Mouse (Mus musculus) 3T3-L1 (cell line): ENCODE results near the gene Gm20388.

Experiments
- DNase-seq: peaks from one replicate; pipeline ENCODE4 v3.0.0-alpha.2; 2015; ENCODE audit warnings: low read depth, low spot score

Gm20388 gene

GRCm38 (mm10) chr8:120289698-120290181, 379.1 kb downstream of the Gm20388 start:
- DNase-seq = peak; percentile 84

- no peak for DNase-seq
These were observed 380.0 kb downstream of the Gm20388 start for GRCm38 (mm10) chr8:120290614-120291013.

GRCm38 (mm10) chr8:120291650-120292049, 381.0 kb downstream of the Gm20388 start:
- DNase-seq = no peak

- DNase-seq = no peak
These were observed 381.9 kb downstream of the Gm20388 start for GRCm38 (mm10) chr8:120292316-120293107.

DNA sequence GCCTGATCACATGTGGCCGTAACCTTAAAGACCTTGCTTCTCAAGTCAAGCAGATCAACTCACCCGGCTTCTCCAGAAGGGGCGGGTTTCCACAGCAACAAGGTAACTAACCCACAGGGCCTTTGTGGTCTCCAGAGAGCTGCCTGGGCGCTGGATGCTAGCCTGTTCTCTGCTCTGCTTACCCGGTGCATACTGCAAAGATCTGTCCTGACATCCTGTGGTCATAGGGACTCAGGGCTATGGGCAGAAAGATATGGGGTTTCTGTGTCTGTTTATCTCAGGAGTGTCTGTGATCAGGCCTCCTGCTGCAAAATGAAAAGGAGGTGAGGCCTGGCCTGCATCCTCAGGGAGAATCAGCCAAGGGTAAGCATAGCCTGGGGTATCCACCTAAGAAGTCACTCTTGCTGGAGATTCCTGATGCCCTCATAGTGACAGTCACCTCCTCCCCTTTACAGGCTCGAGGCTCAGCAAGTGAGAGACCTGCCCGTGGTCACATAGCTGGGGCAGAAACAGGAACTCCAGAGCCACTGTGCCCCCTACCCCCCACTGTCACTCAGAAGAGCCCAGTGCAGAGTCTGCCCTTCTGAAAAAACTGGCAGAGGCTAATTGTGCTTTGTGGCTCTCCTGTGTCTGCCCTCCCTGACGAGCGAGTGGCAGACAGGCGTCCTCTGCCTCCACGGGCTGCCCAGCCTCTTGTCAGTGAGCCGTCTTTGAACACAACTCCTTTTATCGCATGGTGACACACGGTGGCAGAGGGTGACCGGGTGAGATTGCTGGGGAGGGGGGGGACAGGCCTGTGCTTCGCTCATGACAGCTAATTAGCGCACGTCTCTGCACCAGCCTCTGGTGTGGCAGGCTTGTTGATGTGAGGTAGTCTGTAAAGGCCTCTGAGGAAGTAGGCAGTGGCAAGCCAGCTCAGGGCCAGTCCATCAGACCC, 383.0 kb downstream of the Gm20388 start:
- DNase-seq = no peak

GRCm38 (mm10) chr8:120294982-120295870, 384.6 kb downstream of the Gm20388 start:
- no peak for DNase-seq

GRCm38 (mm10) chr8:120297000-120297399, 386.4 kb downstream of the Gm20388 start:
- no peak for DNase-seq

DNA sequence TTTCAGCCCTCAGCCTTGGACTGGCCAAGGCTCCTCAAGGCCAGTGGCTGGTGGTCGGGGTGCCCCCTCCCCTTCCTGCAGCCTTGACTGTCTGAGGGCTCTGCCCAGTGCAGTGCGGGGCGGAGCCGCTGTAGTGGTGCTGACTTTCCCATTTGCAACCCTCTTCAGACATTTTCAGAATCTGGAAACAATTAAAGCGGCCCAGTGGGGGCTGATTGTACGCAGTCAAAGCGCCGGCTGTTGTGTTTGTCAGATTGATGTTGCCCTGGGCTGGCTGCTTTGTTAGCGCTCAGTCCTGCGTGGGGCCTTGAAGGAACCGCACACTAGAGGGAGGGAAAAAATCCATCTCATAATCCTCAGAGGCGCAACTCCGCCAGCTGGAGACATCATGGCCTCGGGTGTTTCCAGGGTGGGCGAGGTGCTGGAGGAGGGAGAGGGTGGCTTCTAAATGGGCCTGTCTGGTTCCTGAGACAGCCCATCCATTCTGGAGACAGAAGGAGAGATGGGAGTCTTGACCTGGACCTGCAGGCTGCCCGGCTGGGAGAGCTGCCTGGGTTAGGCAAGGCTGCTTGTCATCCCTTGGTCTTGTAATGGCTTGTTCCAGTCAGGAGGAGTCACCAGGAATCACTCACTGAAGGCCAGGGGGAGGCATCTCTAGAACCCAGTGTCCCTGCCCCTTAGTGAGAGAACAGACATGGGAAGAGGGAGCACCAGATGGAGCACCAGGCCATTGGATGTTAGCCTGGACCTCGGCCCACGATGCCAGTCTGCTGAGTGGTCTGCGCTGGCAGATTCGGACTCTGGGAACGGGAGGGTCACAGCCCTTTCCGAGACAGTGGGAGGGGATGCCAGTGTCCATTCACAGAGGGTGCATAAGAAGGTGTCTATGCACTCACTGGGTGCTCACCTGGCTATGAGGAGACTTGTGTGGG, 388.2 kb downstream of the Gm20388 start:
- DNase-seq = no peak

GRCm38 (mm10) chr8:120300601-120301141, 390.0 kb downstream of the Gm20388 start:
- peak; percentile 61 for DNase-seq

GRCm38 (mm10) chr8:120302941-120303675, 392.5 kb downstream of the Gm20388 start:
- DNase-seq = no peak

GRCm38 (mm10) chr8:120304097-120304496, 393.5 kb downstream of the Gm20388 start:
- DNase-seq = no peak

- no peak for DNase-seq
These were observed 395.3 kb downstream of the Gm20388 start for GRCm38 (mm10) chr8:120305800-120306385.

DNA sequence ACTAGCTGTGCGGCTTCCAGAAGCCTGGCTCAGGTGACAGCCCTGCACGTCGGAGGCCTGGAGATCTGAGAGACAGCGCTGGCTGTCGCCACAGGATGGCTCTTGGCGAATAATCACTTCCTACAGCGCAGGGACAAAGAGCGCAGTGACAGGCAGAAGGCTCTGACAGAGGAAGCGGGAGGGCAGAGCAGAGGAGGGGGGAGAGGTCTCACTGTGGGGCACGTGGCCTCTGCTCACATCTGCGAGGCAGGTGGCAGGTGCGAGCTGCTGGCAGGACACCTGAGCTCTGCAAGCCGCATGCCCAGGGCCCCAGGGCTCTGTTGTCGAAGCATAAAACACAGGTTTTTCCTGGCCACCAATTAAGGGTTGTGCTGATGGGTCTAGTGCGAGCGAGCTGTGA, 396.5 kb downstream of the Gm20388 start:
- no peak for DNase-seq

DNA sequence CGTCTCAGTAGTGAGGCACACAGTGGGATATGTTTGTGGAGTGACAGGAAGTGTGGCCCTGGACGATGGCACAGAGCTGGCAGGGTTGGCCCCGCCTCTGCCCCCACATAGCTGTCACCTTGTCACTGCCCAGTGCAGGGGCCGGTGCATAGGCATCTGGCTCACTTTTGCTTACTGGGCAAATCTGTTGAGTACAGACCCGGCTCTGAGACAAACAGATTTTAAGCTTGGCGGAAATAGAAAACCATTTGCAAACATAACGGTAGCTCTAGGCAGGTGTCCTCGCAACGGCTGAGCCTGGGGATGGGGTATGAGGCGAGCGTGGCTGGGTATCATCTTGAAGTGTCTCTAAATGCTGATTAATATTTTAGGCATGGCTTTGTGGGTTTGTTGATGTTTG, 396.9 kb downstream of the Gm20388 start:
- DNase-seq = no peak

GRCm38 (mm10) chr8:120308131-120308530, 397.5 kb downstream of the Gm20388 start:
- DNase-seq = peak; percentile 35

GRCm38 (mm10) chr8:120308553-120308952, 397.9 kb downstream of the Gm20388 start:
- peak; percentile 92 for DNase-seq

DNA sequence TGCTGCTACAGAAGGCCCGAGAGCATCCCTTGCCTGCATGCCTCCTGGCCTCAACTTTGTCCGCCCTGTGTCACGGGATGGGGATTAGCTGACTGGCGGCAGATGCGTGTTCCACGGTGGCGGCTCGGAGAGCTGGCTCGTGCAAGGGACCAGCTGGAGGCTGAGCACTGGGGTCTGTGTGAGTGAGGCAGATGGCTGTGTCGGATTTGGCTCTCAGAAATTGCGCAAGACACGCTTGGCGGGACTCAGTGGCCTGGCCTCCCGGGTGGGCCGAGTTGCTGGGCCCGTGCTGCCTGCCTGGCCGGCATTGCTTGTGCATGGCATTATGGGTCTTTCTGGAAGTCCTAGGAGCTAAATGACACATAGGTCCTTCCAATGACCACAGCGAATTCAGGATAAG, 398.7 kb downstream of the Gm20388 start:
- no peak for DNase-seq

- no peak for DNase-seq
These were observed 399.4 kb downstream of the Gm20388 start for GRCm38 (mm10) chr8:120310063-120310462.

- no peak for DNase-seq
These were observed 401.8 kb downstream of the Gm20388 start for GRCm38 (mm10) chr8:120312452-120312851.
